Mouse (Mus musculus) layer of hippocampus, postnatal 25 days (tissue): ENCODE results near the gene Slc1a1. TPM values are rescaled to one million over a fixed set of nuclear protein-coding genes. Genes with fewer than 3 reads are reported as not detected.

Experiments used
- DNase-seq, 2 experiments: peaks; one replicate each; pipeline ENCODE4 v3.0.0; 2022; ENCODE audit warnings: mixed read lengths in 2 of 2, low spot score in 1 of 2; ENCODE audit errors: extremely low spot score in 1 of 2
- total RNA-seq, 2 experiments: library from RNA; stranded (reverse); gene quantifications; 2 replicates each; pipeline ENCODE4 v1.2.3; 2021

Slc1a1 gene
- total RNA-seq, 2 experiments from 2014 or later: 141 to 153 TPM

DNA sequence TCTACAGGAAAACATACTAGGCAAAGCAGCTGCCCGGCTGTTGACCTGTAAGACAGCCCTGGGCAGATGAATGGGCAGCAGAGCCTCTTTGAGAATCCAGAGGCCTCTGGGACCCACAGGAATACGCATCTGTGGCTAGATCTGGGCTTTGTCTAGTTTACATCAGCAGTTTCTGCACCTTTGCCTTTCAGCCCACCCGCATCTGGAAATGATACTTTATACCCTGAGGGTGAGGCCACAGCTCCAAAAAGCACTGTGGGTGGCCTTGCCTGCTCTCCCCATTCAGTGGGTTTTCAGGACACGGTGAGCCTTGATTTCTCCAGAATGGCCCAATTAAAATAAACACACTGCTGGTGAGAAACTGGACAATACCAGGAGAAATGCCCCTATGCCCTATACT lies 73.3 kb downstream of the Slc1a1 start:
- DNase-seq: no peak

DNA sequence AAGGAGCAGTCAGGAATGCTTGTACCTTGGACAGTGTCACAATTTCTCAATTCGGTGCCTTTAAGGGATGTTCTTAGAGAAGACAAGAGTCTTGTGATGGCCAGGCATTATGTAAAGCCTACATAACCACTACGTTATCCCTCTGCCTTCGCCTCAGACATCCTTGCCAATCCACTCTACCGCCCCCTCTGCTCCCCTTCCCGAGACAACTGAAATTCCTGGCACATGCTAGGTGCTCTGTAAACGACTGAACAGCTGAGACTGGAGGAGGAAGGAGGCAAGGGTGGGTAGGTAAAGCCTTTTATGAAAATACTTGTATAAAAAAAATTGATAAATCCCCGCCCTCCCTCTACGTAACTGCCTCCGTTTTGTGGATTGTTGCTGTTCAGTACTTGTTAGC lies 73.8 kb downstream of the Slc1a1 start:
- DNase-seq: no peak

DNA sequence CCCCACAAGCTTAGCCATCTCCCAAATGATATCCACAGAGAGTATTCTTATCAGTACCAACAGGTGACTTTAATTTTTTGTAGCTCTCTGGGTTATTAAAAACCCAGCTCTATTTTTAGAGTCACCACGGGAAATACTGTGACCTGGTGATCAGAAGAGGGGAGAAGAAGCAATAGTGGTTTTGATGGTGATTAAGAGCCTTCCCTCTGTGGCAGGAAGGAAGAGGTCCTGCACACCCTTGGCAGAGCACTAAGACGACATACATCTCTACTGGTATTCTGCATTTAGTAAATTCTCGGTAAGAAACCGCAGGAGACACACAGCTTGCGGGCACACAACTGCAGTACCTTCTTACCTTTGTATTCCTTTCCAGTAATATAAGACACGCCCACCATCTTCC lies 79.7 kb downstream of the Slc1a1 start:
- DNase-seq: no peak

DNA sequence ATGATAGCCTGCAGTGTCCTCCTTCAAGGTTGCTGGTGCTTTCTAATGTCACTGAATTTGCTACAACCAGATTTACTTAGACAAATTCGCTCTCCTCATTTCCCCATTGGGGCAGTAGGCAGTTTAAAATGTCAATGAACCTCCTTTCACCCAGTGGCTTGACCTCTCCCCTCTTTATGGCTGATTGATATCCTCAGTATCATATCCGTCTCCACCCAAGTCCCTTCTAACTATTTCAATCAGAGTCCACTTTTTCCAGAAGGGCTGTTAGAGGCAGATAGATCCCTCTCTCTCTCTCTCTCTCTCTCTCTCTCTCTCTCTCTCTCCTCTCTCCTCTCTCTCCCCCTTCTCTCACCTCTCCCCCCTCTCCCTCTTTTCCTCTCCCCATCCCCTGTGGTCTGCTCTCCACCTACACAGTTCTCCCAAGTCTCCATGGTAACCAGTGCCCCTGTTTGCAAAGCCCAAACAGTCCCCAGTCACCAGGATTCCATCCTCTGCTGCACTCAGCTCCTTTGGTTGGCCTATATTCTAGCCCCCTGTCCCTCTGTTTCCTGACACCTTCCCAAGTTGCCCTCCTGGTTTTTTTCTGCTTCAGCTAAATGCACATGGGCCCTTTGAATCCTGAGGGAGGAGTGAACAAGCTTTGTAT lies 80.9 kb downstream of the Slc1a1 start:
- DNase-seq: no peak

DNA sequence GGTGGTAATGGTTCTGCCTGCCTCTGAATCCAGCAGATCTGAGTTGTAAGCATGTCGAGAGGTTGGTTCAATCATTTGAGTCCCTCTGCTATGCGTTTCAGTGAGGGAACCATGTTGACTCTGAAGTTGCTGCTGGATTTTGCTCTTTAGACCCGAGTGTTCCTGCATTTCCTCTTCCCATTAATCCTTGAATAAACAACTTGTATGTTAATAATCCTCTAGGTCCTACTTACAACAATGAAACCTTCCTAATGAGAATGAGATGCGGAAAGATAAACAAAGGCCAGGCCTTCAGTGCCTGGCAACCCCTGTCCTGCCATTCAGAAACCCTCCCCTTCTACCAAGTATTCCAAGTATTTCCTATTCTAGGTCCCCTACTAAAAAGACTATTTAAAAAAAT lies 81.6 kb downstream of the Slc1a1 start:
- no peak for DNase-seq

DNA sequence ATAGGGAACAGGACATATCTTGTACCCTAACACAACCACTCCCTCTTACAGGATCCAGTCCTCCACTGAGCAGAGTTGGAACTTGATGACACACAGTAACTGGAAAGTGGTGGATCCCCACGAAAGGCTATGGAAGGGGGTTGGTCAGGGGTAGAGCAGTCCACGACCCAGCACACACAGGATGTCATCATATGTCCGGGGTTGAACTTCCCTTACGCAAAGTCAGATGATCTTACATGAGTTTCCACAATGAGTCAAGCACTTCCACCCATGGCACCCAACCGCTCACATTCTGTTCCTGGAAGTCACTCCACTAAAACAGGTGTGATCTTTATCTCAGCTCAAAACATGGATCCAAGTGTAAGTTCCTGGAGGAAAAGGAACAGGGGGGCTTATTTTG lies 83.0 kb downstream of the Slc1a1 start:
- DNase-seq: no peak

DNA sequence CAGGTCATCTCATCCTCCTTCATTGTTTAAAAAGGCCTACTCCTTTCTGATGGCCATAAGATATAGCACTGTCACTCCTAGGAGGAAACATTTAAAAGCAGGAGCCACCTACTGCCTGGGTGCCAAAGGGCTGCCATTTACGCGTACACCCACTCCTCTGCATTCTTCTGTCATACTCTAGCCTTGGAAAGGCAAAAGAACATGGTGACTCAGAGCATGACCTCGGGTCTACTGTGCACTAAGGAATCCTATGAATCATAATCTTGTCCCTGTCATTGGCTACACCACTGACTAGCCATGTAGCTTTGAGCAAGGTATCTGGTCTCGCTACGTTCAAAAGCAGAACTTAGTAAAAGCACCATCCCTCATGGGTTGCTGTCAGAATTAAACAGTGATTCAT lies 91.5 kb downstream of the Slc1a1 start:
- no peak for DNase-seq

DNA sequence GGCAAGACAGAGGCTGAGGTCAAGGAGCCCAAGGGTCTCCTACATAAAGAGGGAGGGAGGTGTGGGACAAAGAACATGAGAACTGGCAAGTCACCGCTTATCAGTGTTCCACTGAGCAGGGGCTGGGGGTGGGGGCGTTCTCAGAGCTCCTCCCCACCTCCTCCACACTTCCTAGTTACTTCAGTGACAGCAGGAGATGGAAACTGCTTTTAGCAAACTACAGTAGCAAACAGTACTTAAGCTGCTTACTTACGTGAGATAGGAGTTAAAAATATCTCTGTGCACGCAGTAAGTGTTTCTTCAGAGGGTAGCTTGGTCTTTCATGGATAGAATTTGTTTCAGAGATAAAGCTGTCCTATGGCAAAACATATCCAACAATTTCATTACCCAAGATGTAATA lies 92.5 kb downstream of the Slc1a1 start:
- DNase-seq: no peak

DNA sequence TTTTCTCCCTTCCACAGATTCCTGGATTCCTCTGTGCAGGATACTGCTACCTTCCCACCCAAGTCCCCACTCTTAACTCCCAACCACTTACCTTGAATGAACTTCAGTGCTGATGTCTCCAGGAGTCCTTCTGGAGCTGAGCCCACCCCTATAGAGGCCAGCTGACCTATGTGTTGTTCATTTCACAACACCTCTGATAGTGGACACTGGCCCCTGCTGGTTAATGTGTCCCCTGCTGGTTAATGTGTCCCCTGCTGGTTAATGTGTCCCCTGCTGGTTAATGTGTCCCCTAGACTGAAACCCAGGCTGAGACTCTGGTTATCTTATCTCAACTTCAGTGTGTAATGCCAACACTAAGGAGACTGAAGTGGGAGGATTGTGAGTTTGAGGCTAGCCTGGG lies 94.2 kb downstream of the Slc1a1 start:
- DNase-seq: no peak

DNA sequence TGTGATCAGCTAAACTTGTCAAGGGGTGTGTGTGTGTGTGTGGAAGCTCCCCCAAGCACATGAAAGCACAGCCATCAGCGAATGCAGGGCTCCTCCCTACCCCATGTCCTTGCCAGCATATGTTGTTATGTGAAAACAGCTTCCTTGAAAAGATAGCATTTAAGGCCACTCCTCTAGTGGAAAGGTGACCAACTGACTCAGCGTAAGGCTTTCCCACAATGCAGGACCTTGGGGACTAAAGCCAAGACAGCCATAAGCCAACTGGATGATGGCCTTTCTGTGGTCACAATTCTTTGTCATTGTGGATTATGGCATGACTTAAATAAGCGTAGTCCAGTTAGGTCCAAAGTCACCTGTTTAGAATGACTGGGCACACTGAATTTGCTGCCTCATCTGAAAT lies 100.0 kb downstream of the Slc1a1 start:
- DNase-seq: no peak

DNA sequence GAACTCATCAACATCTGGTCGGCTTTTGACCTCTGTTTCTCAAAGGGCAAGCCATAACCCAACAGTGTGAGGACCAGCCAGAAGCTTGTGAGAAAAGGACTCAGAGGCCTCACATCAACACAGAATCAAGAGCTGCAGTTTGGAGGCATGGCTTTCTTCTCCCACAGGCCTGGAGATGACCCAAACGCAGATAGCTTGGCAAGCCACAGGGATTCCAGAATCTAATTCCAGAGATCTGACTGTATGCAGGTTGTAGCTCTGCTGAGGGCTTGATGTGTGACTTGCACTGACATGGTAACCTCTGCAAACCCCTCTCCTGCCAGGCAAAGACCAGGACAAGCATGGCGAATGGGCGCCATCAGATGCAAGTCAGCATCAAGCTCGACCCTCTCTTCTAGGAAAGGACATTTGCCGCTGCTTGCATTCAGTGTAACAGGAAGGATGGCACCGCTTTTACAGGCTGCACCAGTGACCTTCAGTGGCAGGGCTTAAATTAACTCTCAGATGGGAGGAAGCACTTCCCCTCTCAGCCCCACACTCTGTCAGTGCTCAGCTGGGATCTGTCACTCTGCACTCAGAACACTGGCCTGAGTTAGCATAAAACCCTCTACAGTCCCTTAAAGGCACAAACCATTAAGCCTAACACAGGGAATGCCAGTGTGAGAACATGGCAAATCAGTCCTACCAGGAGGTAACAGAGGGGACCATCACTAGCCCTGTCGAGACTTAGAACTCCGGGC lies 105.5 kb downstream of the Slc1a1 start:
- DNase-seq: no peak

DNA sequence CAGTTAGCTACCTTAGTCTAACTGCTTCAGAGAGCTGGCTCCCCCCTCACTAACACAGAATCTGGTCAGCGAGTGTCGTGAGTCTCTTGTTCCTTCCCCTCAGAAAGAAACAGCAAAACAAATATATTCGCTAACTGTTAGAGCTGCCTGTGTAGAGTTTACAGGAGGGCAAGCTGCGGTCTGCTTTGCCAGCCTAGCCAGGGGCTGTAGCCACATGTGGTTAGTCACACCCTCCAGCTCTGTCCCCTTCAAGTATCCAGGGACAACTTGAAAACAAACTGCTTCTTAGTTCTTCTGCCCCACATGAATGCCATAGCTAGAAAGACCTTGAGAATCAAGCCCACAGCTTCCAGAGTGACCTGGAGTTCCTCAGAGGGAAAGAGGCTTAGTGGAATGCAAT lies 106.4 kb downstream of the Slc1a1 start:
- no peak for DNase-seq

DNA sequence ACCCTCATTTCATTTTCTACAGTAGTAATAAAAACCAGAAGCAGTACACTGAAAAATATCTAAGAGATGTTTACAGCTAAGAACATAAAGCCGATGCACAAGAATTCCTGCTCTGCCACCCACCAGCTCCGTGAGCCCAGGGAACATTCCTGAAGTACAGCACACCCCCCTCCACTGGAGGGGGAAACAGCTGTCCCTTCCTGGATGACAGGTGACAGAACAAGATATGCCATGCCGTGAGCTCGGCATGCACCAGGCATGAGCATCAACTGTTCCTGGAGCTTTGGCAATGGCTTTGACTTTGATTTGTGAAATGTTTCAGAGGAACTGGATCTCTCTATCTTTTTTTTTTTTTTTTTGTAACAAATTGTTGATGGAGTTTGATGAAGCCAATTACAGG lies 111.9 kb downstream of the Slc1a1 start:
- no peak for DNase-seq

DNA sequence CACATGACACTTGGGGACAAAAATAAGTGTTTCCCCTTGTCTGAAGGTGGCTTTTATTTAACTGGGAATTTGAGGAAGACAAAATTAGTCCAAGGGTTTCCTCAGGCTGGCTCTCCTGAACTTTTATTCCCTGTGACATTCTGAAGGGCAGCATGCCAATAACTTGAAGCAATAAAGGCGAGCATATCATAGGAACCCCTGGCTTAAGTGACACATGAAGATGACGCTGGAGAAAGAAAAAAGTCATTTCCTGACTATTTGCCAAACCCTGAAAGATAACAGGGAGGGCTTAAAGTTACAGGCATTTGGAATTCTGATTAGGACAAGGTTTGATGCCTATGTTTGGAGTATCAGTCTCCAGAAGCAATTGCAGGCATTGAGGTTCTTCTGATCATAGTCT lies 112.5 kb downstream of the Slc1a1 start:
- no peak for DNase-seq

DNA sequence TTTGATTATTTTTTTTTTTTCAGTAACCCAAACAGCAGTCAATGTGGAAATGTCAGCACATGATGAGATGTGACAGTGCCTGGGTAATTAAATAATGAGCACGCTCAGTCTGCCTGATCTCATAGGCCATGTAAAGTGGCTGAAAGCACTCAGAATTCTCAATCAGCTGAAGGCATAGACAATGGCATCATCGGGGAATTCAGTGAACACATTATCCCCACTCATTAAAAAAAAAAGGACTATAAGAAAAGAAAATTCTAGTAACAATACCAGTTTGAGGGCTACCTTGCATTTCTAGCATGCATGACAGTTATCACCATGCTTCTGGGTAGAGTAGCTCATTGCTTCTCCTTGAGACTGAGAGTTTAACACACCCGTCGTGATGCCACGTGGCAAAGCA lies 116.4 kb downstream of the Slc1a1 start:
- no peak for DNase-seq

DNA sequence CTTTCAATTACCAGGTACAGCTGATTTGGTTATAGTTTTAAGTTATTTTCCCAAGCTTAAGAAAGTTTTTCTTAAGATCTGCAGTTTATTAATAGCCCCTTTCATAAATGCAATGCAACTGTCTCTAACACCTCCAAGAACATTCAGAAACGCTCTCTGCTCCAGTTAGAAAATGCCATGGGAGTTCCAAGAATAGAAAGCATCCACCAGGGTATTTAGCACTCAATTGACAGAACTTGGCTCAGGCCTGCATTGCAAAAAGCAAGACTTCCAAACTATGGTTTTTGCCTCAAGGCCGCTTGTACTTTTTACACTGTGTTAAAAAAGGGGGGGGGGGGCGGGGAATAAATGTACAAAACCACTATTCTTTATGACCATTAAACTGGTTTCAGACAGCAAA lies 128.3 kb downstream of the Slc1a1 start:
- DNase-seq: no peak

DNA sequence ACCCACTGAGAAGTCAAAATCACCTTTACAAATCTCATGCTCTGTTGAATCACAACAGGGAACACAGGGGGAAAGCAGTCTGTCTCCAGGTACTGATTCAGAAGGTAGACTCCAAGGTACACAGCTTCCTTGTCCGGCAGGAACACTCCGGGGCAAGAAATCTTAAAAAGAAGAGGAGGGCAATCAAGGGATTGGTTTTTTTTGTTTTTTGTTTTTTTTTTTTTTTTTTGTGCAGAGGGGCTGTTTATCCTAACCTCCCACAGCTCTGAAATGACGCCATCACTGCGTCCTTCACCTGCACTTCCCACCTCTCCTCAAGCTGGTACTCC lies 128.6 kb downstream of the Slc1a1 start:
- no peak for DNase-seq

Other genes with a start within 250 kb of the Slc1a1 start
- 10 to 100 TPM; 17.9 to 18.9 TPM for gene Glis3, start 155.0 kb upstream of the Slc1a1 start, total RNA-seq
- 10 to 100 TPM; 52.8 to 54.0 TPM for gene Plpp6, start 128.9 kb downstream of the Slc1a1 start, total RNA-seq
- 1 to 10 TPM; 5.3 to 6.1 TPM for gene 4430402I18Rik, start 132.8 kb downstream of the Slc1a1 start, total RNA-seq
- gene Cdc37l1, start 155.3 kb downstream of the Slc1a1 start, total RNA-seq: 100 to 1,000 TPM in 1 of 2 experiments, 10 to 100 TPM in 1; 96.4 to 101 TPM
- 10 to 100 TPM; 52.3 to 54.3 TPM for gene Ak3, start 212.9 kb downstream of the Slc1a1 start, total RNA-seq